Comparison of ENCODE assay signal across 19 mouse cellular contexts in the genomic region with DNA sequence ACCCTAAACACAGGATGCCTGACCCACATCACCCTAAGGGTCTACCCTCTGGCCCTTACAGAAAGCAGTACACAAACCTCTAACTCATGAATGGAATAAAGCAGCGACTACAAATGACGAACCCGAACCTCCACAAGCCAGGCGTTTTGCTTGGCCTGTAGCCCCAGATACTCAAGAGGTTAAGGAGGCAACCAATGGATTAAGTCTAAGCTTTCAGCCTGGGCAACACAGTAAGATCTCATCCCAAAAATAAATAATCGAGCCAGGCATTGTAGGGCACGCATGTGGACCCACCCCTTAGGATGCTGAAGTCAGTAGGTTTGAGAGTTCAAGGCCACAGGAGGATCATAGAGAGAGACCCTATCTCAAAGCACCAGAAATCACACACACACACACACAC.
"Had no signal": no experiment of that assay in that cellular context is flagged by ENCODE, and none has a peak within 500 bp of the region (broad histone marks: within the 10 kb centered on the region; RNA-seq: fewer than 3 reads in every experiment).

No protein-coding gene starts in this region.

- H3K9ac ChIP-seq: lung, embryonic 14.5 days; midbrain, embryonic 12.5 days; neural tube, embryonic 13.5 days; neural tube, embryonic 15.5 days had no signal

- DNase-seq: lung, adult 18-20 months; lung, embryonic 14.5 days; lung, postnatal 10 days; lung, postnatal 4 days; midbrain, embryonic 14.5 days; retina, postnatal 1 day; right cerebral cortex, adult 18-20 months; right cerebral cortex, postnatal 25 days; right cerebral cortex, postnatal 4 days; spleen, adult 18-20 months; thymus, adult 18-20 months; thymus, postnatal 14 days; thymus, postnatal 36 days had no signal

- H3K9me3 ChIP-seq: liver, embryonic 15.5 days; midbrain, embryonic 12.5 days; neural tube, embryonic 13.5 days; neural tube, embryonic 15.5 days had no signal

- H3K36me3 ChIP-seq: liver, embryonic 15.5 days; midbrain, embryonic 12.5 days; neural tube, embryonic 13.5 days; neural tube, embryonic 15.5 days had no signal

- H3K4me3 ChIP-seq: liver, embryonic 15.5 days; midbrain, embryonic 12.5 days; myocyte; neural tube, embryonic 13.5 days; neural tube, embryonic 15.5 days had no signal

- H3K27ac ChIP-seq: liver, embryonic 15.5 days; midbrain, embryonic 12.5 days; neural tube, embryonic 13.5 days; neural tube, embryonic 15.5 days had no signal

- ATAC-seq: midbrain, embryonic 16.5 days had no signal

- H3K4me2 ChIP-seq: liver, embryonic 15.5 days; lung, embryonic 14.5 days; midbrain, embryonic 12.5 days; neural tube, embryonic 13.5 days; neural tube, embryonic 15.5 days had no signal
